Mouse (Mus musculus): ENCODE results near the gene Cacnb1. TPM values are rescaled to one million over a fixed set of nuclear protein-coding genes. Genes with fewer than 3 reads are reported as not detected.

The Cacnb1 gene
- polyA plus RNA-seq, 1 experiment from 2014 or later, result 0.73 TPM

DNA sequence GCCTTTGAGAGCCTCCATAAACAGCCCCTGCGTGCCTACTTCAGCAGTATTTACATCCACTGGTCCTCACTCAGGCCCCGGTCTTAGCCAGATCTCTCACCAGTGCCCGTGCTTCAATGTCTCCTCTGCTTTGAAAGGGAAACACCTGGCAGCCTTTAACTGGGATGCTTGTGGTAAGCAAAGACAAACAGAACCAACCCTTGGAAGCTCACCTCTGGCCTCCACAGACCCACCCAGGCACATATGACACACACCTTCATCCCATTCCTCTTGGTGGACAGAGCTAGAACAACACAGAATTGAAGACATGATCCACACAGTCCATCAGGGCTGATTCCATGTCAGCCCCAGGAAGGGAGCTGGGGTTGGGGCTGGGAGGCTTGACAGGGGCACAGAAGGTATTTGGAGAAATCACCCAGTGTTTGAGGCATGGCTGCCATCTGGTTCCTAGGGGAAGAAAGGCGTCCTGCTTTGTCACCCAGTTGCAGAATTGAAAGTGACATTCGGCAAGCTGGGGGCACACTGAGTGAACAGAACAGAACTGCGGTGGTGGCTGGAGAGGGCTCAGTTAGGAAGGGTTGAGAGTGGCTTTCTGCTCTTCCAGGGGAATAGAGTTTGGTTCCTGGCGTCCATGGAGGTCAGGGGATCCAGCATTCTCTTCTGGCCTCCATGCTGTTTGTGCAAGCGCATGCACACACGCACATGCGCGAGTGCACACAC lies 24.6 kb downstream of the Cacnb1 start:
- peaks cover 71% of the 10 kb centered on the region for H3K4me1 ChIP-seq (replicated peaks)
- ATAC-seq (ENCODE audit: low read depth), result no peak
- WGBS (ENCODE audit: insufficient replicate concordance), result 69% methylated on average over 11 of the region's 11 CpGs

DNA sequence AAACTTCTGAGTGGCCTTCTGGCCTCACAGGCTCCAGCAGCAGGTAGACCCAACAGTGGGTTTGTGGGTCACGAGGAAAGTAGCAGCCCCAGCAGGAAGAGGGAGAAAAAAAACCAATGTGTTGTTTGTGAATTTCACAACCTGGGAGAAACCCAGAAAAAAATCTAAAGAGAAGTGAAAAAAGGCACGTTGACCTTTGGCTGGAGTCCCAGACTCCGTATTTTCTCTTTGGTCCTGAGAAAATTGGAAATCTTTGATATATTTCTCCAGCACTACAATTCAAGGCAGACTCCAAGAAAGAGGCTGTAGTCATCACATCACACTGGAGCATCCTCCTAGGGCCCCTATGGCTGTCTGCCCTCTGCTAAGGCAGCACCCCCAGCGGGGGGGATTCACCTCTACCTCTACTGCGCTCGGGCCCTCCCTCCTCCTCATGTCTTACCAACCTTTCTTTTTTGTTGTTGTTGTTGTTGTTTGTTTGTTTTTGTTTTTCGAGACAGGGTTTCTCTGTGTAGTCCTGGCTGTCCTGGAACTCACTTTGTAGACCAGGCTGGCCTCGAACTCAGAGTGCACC lies 25.4 kb downstream of the Cacnb1 start:
- 58% methylated on average over 8 of the region's 8 CpGs for WGBS (ENCODE audit: insufficient replicate concordance)
- ATAC-seq (ENCODE audit: low read depth) (no peak), DNase-seq (no peak)
- peaks cover 58% of the 10 kb centered on the region for H3K27me3 ChIP-seq
- H3K9me3 ChIP-seq (replicated peaks), result no peaks in the 10 kb centered on the region
- peaks cover 64% of the 10 kb centered on the region for H3K4me1 ChIP-seq (replicated peaks)
- H3K4me2 ChIP-seq, result no peak overlapping the region
- H3K4me3 ChIP-seq (replicated peaks), result no peak overlapping the region
- peak overlapping the region; percentile 47; the same call in 1 of the 2 replicates for H3K27ac ChIP-seq
- H3K9ac ChIP-seq, result no peak overlapping the region
- no peaks in the 10 kb centered on the region for H3K36me3 ChIP-seq

More for the DNA sequence above, 24.6 kb downstream of the Cacnb1 start:
- no peaks in the 10 kb centered on the region for H3K36me3 ChIP-seq
- no peak for DNase-seq
- peaks cover 63% of the 10 kb centered on the region for H3K27me3 ChIP-seq
- no peak overlapping the region for H3K9ac ChIP-seq
- peak overlapping the region; percentile 47; the same call in 1 of the 2 replicates for H3K27ac ChIP-seq
- no peak overlapping the region for H3K4me3 ChIP-seq (replicated peaks)
- H3K9me3 ChIP-seq (replicated peaks), result no peaks in the 10 kb centered on the region
- H3K4me2 ChIP-seq, result no peak overlapping the region

DNA sequence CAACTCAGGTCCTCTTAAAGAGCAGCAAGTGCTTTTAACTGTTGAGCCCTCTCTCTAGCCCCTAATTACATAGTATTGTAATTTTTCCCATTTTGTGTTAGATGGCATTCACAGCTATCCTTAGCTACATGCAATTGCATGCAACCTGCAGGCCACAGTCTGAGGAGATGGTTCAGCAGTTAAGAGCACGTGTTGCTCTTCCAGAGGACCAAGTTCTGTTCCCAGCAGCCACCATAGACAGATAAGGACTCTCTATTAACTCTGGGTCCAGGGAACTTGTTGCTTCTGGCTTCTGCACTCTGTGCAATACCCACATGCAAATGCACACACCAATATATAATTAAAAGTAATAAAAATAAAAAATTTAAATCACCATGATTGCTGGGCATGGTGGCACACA lies 26.1 kb downstream of the Cacnb1 start:
- no peaks in the 10 kb centered on the region for H3K9me3 ChIP-seq (replicated peaks)
- peaks cover 59% of the 10 kb centered on the region for H3K4me1 ChIP-seq (replicated peaks)
- 48% methylated on average over 1 of the region's 1 CpGs for WGBS (ENCODE audit: insufficient replicate concordance)
- no peak overlapping the region for H3K9ac ChIP-seq
- H3K4me3 ChIP-seq (replicated peaks), result no peak overlapping the region
- H3K4me2 ChIP-seq, result no peak overlapping the region
- 0 out of 2 replicates have a peak overlapping the region, but pooled peaks have one; percentile 47 for H3K27ac ChIP-seq
- ATAC-seq (ENCODE audit: low read depth) (no peak), DNase-seq (no peak)
- H3K36me3 ChIP-seq, result no peaks in the 10 kb centered on the region
- peaks cover 50% of the 10 kb centered on the region for H3K27me3 ChIP-seq

GRCm38 (mm10) chr11:97995564-97996288 lies 27.1 kb downstream of the Cacnb1 start, which contains the start of gene Arl5c:
Arl5c (minus strand) TSS chr11:97996181.
- Histone ChIP-seq H3K36me3 (no peaks in the 10 kb centered on the region), H3K27me3 (peaks cover 40% of the 10 kb centered on the region), H3K4me2 (peak within 1 kb of the TSS; percentile 67), H3K4me3 (replicated peaks) (peak within 1 kb of the TSS; percentile 46), H3K9ac (peak within 1 kb of the TSS; percentile 49), H3K9me3 (replicated peaks) (no peaks in the 10 kb centered on the region), H3K4me1 (replicated peaks) (peaks cover 57% of the 10 kb centered on the region), H3K27ac (peak within 1 kb of the TSS; percentile 47; the same call in 1 of the 2 replicates)
- ATAC-seq (ENCODE audit: low read depth) (peak; percentile 41; the same call in 1 of the 2 replicates), DNase-seq (peak; percentile 27)
- WGBS (ENCODE audit: insufficient replicate concordance), result 1% methylated on average over 26 of the region's 26 CpGs

GRCm38 (mm10) chr11:97994539-97995100 lies 28.2 kb downstream of the Cacnb1 start:
- peaks cover 35% of the 10 kb centered on the region for H3K27me3 ChIP-seq
- WGBS (ENCODE audit: insufficient replicate concordance), result 1% methylated on average over 13 of the region's 13 CpGs
- H3K9ac ChIP-seq, result peak overlapping the region; percentile 49
- peak overlapping the region; percentile 67 for H3K4me2 ChIP-seq
- ATAC-seq (ENCODE audit: low read depth), result peak; percentile 71
- DNase-seq, result peak; percentile 70
- no peaks in the 10 kb centered on the region for H3K36me3 ChIP-seq
- peaks cover 60% of the 10 kb centered on the region for H3K4me1 ChIP-seq (replicated peaks)
- no peaks in the 10 kb centered on the region for H3K9me3 ChIP-seq (replicated peaks)
- H3K4me3 ChIP-seq (replicated peaks), result peak overlapping the region; percentile 46
- H3K27ac ChIP-seq, result no peak overlapping the region

DNA sequence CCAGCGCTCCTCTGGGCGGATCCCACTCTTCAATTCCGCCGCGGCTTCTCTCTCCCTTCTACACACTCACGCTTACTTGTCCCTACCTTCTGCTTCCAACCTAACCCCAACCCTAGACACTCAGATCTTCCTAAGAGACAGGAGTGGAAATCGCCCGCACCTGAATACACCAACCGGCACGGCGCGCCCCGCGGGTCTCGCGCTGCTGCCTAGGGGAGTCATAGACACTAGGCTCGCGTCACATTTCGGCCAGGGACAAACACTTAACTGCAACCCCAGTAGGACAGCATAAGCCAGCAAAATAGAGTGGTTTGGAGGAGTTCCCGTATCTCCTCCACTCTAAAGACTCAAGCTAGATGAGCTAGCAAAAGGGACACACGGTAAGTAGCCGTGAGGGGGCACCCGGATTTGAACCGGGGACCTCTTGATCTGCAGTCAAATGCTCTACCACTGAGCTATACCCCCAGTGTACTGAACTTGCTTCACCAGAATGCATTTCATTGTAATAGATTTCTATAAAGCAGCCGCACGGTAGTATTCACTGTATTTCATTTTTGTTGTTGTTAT lies 34.2 kb downstream of the Cacnb1 start:
- H3K36me3 ChIP-seq, result no peaks in the 10 kb centered on the region
- peaks cover 44% of the 10 kb centered on the region for H3K27me3 ChIP-seq
- DNase-seq (peak; percentile 84), ATAC-seq (ENCODE audit: low read depth) (peak; percentile 83)
- H3K9ac ChIP-seq, result peak overlapping the region; percentile 85
- peak overlapping the region; percentile 91 for H3K27ac ChIP-seq
- no peaks in the 10 kb centered on the region for H3K9me3 ChIP-seq (replicated peaks)
- under 1% methylated on average over 26 of the region's 26 CpGs for WGBS (ENCODE audit: insufficient replicate concordance)
- H3K4me3 ChIP-seq (replicated peaks), result peak overlapping the region; percentile 86
- H3K4me2 ChIP-seq, result peak overlapping the region; percentile 91
- H3K4me1 ChIP-seq (replicated peaks), result peaks cover 41% of the 10 kb centered on the region

GRCm38 (mm10) chr11:97987551-97988526 lies 35.0 kb downstream of the Cacnb1 start:
- no peaks in the 10 kb centered on the region for H3K9me3 ChIP-seq (replicated peaks)
- no peaks in the 10 kb centered on the region for H3K36me3 ChIP-seq
- H3K4me2 ChIP-seq, result peak overlapping the region; percentile 91
- peak overlapping the region; percentile 86 for H3K4me3 ChIP-seq (replicated peaks)
- peak overlapping the region; percentile 85 for H3K9ac ChIP-seq
- peak; percentile 84 for DNase-seq
- peaks cover 47% of the 10 kb centered on the region for H3K27me3 ChIP-seq
- H3K27ac ChIP-seq, result peak overlapping the region; percentile 91
- ATAC-seq (ENCODE audit: low read depth), result peak; percentile 73
- peaks cover 41% of the 10 kb centered on the region for H3K4me1 ChIP-seq (replicated peaks)
- under 1% methylated on average over 42 of the region's 42 CpGs for WGBS (ENCODE audit: insufficient replicate concordance)

GRCm38 (mm10) chr11:97986738-97987465 lies 35.9 kb downstream of the Cacnb1 start:
- peak overlapping the region; percentile 71; the same call in 1 of the 2 replicates for H3K9ac ChIP-seq

GRCm38 (mm10) chr11:97985727-97986677 lies 36.8 kb downstream of the Cacnb1 start, which contains the start of gene Plxdc1:
Plxdc1 (minus strand) TSS chr11:97986444.
- Histone ChIP-seq H3K27ac (no peak within 1 kb of the TSS), H3K4me2 (peak within 1 kb of the TSS; percentile 91), H3K27me3 (peaks cover 55% of the 10 kb centered on the region), H3K9ac (peak within 1 kb of the TSS; percentile 71), H3K4me3 (replicated peaks) (peak within 1 kb of the TSS; percentile 86), H3K36me3 (no peaks in the 10 kb centered on the region), H3K4me1 (replicated peaks) (peaks cover 41% of the 10 kb centered on the region), H3K9me3 (replicated peaks) (no peaks in the 10 kb centered on the region)
- DNase-seq (no peak), ATAC-seq (ENCODE audit: low read depth) (no peak)
- WGBS (ENCODE audit: insufficient replicate concordance), result 4% methylated on average over 66 of the region's 74 CpGs

More at GRCm38 (mm10) chr11:97986738-97987465, 35.9 kb downstream of the Cacnb1 start:
- no peak for ATAC-seq (ENCODE audit: low read depth)
- H3K4me1 ChIP-seq (replicated peaks), result peaks cover 41% of the 10 kb centered on the region
- 28% methylated on average over 17 of the region's 17 CpGs for WGBS (ENCODE audit: insufficient replicate concordance)
- DNase-seq, result no peak
- H3K36me3 ChIP-seq, result no peaks in the 10 kb centered on the region
- peak overlapping the region; percentile 91 for H3K4me2 ChIP-seq
- H3K27me3 ChIP-seq, result peaks cover 47% of the 10 kb centered on the region
- H3K27ac ChIP-seq, result no peak overlapping the region
- H3K9me3 ChIP-seq (replicated peaks), result no peaks in the 10 kb centered on the region
- peak overlapping the region; percentile 86 for H3K4me3 ChIP-seq (replicated peaks)
